Mouse (Mus musculus): ENCODE measurements at regions not wholly inside any gene's neighbourhood (a gene's known extent, or its start where the extent isn't known, plus 50 kb on each side); places are given as distances from the start of the nearest gene placed in this dataset.

DNA sequence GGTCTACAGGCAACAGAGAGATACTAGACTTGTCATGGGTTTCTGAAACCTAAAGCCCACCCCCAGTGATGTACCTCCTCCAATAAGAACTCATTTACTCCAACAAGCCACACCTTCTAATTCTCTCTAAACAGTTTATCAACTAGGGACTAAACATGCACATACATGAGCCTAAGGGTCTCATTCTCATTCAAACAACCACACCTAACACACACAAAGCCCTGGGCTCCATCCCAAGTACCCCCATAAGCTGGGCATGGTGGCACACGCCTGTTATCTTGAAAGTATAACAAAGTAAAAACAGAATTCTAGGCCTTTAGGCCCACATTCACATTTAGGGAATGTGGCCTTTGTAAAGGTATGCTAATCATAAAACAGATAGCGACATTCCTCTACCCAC, 137.9 kb downstream of the Rplp1 start:
- no peak for TF ChIP-seq ZC3H11A (IDR thresholded peaks at IDR 0.05; ENCODE audit: borderline replicate concordance, low read depth, low read length)
- TF ChIP-seq MAFK (IDR thresholded peaks at IDR 0.05; ENCODE audit: insufficient read depth, low read depth, low read length), result no peak
- no peak for TF ChIP-seq ZNF384 (IDR thresholded peaks at IDR 0.05; ENCODE audit: low read depth, low read length)
- TF ChIP-seq HCFC1 (IDR thresholded peaks at IDR 0.05; ENCODE audit: borderline replicate concordance, insufficient read depth, low read length), result no peak
- no peak for TF ChIP-seq CHD2 (IDR thresholded peaks at IDR 0.05; ENCODE audit: low read depth, low read length)

DNA sequence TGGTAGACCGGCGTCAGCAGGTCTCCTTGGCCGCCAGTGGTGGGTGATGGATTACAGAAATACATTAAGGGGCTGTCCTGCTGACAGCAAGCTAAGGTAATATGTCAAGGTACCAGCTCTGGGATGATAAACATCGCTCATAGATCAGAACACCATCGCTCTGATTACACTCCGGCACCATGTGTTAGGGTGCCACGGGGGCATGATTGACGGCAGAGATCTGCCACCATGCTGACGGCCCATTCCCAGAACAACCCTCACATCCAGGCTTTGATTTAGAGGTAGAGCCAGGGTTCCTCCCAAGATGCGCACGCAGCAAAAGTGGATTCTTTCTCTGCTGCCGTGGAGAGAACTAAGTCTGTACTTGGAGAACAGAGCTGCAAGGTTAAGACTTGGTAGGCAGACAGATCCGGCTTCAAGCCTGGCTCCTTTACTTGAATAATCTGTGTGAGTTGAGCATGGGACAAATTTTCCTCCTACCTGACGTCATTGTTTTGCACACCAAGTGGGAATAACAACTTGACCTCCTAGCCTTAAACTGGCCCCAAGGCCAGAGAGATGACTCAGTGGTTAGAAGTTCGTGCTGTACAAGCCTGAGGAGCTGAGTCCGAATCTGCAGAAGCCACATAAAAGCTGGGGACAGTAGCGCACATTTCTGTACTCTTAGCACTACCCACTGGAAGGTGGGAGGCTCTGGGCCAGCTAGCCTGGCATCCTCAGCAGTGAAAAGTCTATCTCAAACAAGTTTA, 144.0 kb downstream of the Rplp1 start:
- H3K4me3 ChIP-seq (ENCODE audit: insufficient read depth in 1 of 2, low read depth in 1 of 2, low read length in 2 of 2, poor library complexity in 1 of 2, severe bottlenecking in 1 of 2), result no peak overlapping the region
- no peaks in the 10 kb centered on the region for H3K36me3 ChIP-seq (ENCODE audit: control insufficient read depth, insufficient read depth, low read length, poor library complexity, severe bottlenecking)
- DNase-seq (ENCODE audit: low read depth, low spot score), result no peak
- H3K4me1 ChIP-seq (ENCODE audit: control insufficient read depth in 2 of 2, insufficient read depth in 2 of 2, low read length in 2 of 2, poor library complexity in 1 of 2), result no peaks in the 10 kb centered on the region
- no peaks in the 10 kb centered on the region for H3K9me3 ChIP-seq (ENCODE audit: control insufficient read depth, insufficient read depth, low read depth, low read length)
- H3K9ac ChIP-seq (ENCODE audit: insufficient read depth, low read depth, low read length, poor library complexity, severe bottlenecking), result no peak overlapping the region
- no peak overlapping the region for H3K27ac ChIP-seq (ENCODE audit: insufficient read depth, low read depth, low read length, poor library complexity, severe bottlenecking)
- TF ChIP-seq ZNF384 (IDR thresholded peaks at IDR 0.05; ENCODE audit: low read depth, low read length) (no peak), HCFC1 (IDR thresholded peaks at IDR 0.05; ENCODE audit: borderline replicate concordance, insufficient read depth, low read length) (no peak)
- in situ Hi-C loops (cut with MboI; ENCODE audit: low sequenced_read_pairs in 2 of 2, unreplicated experiment in 2 of 2), result no loop called here

More for the DNA sequence above, 137.9 kb downstream of the Rplp1 start:
- Histone ChIP-seq H3K36me3 (ENCODE audit: control insufficient read depth, insufficient read depth, low read length, poor library complexity, severe bottlenecking) (no peaks in the 10 kb centered on the region), H3K4me1 (ENCODE audit: control insufficient read depth in 2 of 2, insufficient read depth in 2 of 2, low read length in 2 of 2, poor library complexity in 1 of 2) (no peaks in the 10 kb centered on the region), H3K27ac (ENCODE audit: insufficient read depth, low read depth, low read length, poor library complexity, severe bottlenecking) (no peak overlapping the region), H3K9ac (ENCODE audit: insufficient read depth, low read depth, low read length, poor library complexity, severe bottlenecking) (no peak overlapping the region), H3K9me3 (ENCODE audit: control insufficient read depth, insufficient read depth, low read depth, low read length) (no peaks in the 10 kb centered on the region), H3K4me3 (ENCODE audit: insufficient read depth in 1 of 2, low read depth in 1 of 2, low read length in 2 of 2, poor library complexity in 1 of 2, severe bottlenecking in 1 of 2) (no peak overlapping the region)
- in situ Hi-C loops (cut with MboI; ENCODE audit: low sequenced_read_pairs in 2 of 2, unreplicated experiment in 2 of 2), result no loop called here
- peak; percentile 17 for DNase-seq (ENCODE audit: low read depth, low spot score)

DNA sequence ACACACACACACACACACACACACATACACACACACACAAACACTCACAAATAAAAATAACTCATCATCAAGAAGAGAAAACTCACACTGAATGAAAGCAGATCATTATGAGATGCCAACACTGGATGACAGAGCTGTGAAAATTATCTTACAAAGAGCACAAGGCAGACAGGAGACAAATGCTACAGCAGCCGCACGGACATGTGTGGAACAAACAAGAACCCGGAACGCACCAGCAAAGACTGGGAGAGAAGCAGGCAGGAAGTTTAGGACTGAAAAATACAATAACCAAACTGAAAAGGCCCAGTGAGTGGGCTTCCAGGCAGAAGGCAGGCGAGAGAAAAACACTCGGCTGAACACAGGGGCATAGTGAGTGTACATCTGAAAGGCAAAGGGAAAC, 148.2 kb downstream of the Rplp1 start:
- DNase-seq (ENCODE audit: low read depth, low spot score), result no peak
- TF ChIP-seq MAFK (IDR thresholded peaks at IDR 0.05; ENCODE audit: insufficient read depth, low read depth, low read length), result no peak
- no peak for TF ChIP-seq ZNF384 (IDR thresholded peaks at IDR 0.05; ENCODE audit: low read depth, low read length)
- TF ChIP-seq CHD2 (IDR thresholded peaks at IDR 0.05; ENCODE audit: low read depth, low read length), result no peak
- no peak for TF ChIP-seq ZC3H11A (IDR thresholded peaks at IDR 0.05; ENCODE audit: borderline replicate concordance, low read depth, low read length)
- no peak for TF ChIP-seq HCFC1 (IDR thresholded peaks at IDR 0.05; ENCODE audit: borderline replicate concordance, insufficient read depth, low read length)

DNA sequence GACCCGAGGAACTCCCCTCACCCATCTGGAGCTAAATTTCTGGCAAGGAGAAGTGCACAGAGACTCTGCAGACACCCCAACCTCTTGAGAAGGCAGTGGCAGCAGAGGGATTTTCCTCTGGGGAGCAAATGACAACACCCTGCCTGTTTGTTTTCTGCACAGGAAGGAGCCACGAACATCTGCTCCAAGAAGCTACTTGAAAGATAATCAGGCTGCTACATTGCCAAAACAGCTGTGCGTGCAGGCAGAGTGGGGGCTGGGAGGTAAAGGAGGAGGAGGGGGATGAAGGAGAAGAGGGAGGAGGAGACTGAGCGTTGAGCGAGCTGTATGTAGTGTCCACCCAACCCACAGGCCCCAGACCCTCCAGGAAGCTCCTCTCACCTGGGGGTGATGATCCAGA, 149.0 kb downstream of the Rplp1 start:
- no peak overlapping the region for H3K9ac ChIP-seq (ENCODE audit: insufficient read depth, low read depth, low read length, poor library complexity, severe bottlenecking)
- H3K9me3 ChIP-seq (ENCODE audit: control insufficient read depth, insufficient read depth, low read depth, low read length), result no peaks in the 10 kb centered on the region
- H3K4me3 ChIP-seq (ENCODE audit: insufficient read depth in 1 of 2, low read depth in 1 of 2, low read length in 2 of 2, poor library complexity in 1 of 2, severe bottlenecking in 1 of 2), result no peak overlapping the region
- DNase-seq (ENCODE audit: low read depth, low spot score), result no peak
- H3K4me1 ChIP-seq (ENCODE audit: control insufficient read depth in 2 of 2, insufficient read depth in 2 of 2, low read length in 2 of 2, poor library complexity in 1 of 2), result no peaks in the 10 kb centered on the region
- no peaks in the 10 kb centered on the region for H3K36me3 ChIP-seq (ENCODE audit: control insufficient read depth, insufficient read depth, low read length, poor library complexity, severe bottlenecking)
- in situ Hi-C loops (cut with MboI; ENCODE audit: low sequenced_read_pairs in 2 of 2, unreplicated experiment in 2 of 2), result no loop called here
- TF ChIP-seq MAFK (IDR thresholded peaks at IDR 0.05; ENCODE audit: insufficient read depth, low read depth, low read length), result no peak
- no peak for TF ChIP-seq ZC3H11A (IDR thresholded peaks at IDR 0.05; ENCODE audit: borderline replicate concordance, low read depth, low read length)
- no peak for TF ChIP-seq HCFC1 (IDR thresholded peaks at IDR 0.05; ENCODE audit: borderline replicate concordance, insufficient read depth, low read length)
- no peak for TF ChIP-seq CHD2 (IDR thresholded peaks at IDR 0.05; ENCODE audit: low read depth, low read length)
- no peak for TF ChIP-seq ZNF384 (IDR thresholded peaks at IDR 0.05; ENCODE audit: low read depth, low read length)
- no peak overlapping the region for H3K27ac ChIP-seq (ENCODE audit: insufficient read depth, low read depth, low read length, poor library complexity, severe bottlenecking)

More for the DNA sequence above, 148.2 kb downstream of the Rplp1 start:
- Histone ChIP-seq H3K9me3 (ENCODE audit: control insufficient read depth, insufficient read depth, low read depth, low read length) (no peaks in the 10 kb centered on the region), H3K9ac (ENCODE audit: insufficient read depth, low read depth, low read length, poor library complexity, severe bottlenecking) (no peak overlapping the region), H3K4me3 (ENCODE audit: insufficient read depth in 1 of 2, low read depth in 1 of 2, low read length in 2 of 2, poor library complexity in 1 of 2, severe bottlenecking in 1 of 2) (no peak overlapping the region), H3K27ac (ENCODE audit: insufficient read depth, low read depth, low read length, poor library complexity, severe bottlenecking) (no peak overlapping the region), H3K4me1 (ENCODE audit: control insufficient read depth in 2 of 2, insufficient read depth in 2 of 2, low read length in 2 of 2, poor library complexity in 1 of 2) (no peaks in the 10 kb centered on the region), H3K36me3 (ENCODE audit: control insufficient read depth, insufficient read depth, low read length, poor library complexity, severe bottlenecking) (no peaks in the 10 kb centered on the region)
- in situ Hi-C loops (cut with MboI; ENCODE audit: low sequenced_read_pairs in 2 of 2, unreplicated experiment in 2 of 2), result no loop called here
